Mouse (Mus musculus) retina, postnatal 1 day (tissue): Measurements from ENCODE around the gene Gjb3.

Experiments
- DNase-seq: peaks from one replicate; pipeline ENCODE4 v3.0.0-alpha.2; 2012

Gene Gjb3

GRCm38 (mm10) chr4:127278451-127279001, 52.1 kb downstream of the Gjb3 start:
- no peak for DNase-seq
